Mouse (Mus musculus) embryonic fibroblast, embryonic 13.5 days (primary cell): ENCODE measurements at regions not wholly inside any gene's neighbourhood (a gene's known extent, or its start where the extent isn't known, plus 50 kb on each side); places are given as distances from the start of the nearest gene placed in this dataset.

Experiments
- CTCF ChIP-seq: IDR thresholded peaks from 2 replicates; pipeline ENCODE4 v1.5.1; 2011; ENCODE audit warnings: mild to moderate bottlenecking, control low read depth, low read length, moderate library complexity, borderline replicate concordance; ENCODE audit not compliant: insufficient read depth
- POLR2A ChIP-seq: IDR thresholded peaks from 2 replicates; pipeline ENCODE4 v1.6.1; 2011; ENCODE audit warnings: low read depth, mild to moderate bottlenecking, control low read depth, low read length, moderate library complexity

- no peak for TF ChIP-seq POLR2A
- TF ChIP-seq CTCF = no peak
These were observed 709.1 kb upstream of the N6amt1 start for GRCm38 (mm10) chr16:86644912-86645312.
